In the genomic region with DNA sequence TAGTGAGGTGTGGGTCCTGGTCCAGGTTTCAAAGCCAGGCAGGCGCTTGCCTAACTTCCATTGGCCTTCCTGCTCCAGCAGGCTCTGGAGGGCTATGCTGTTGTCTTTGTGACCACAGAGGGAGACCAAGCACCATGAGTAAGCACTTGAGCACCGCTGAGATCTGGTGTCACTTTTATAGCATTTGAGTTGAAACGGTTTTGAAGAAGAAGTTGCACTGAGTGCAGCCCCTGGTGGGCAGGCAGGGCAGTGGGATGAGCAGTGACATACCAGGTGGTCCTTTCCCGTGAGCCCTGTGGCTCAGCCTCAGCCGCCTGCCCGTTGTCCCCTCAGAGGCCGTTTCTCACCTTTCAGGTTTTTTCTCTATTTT, we compare ENCODE assay signal across 11 mouse cellular contexts. TPM values are rescaled to one million over a fixed set of nuclear protein-coding genes. Genes with fewer than 3 reads are reported as not detected.
DNase-seq lines count a peak whose midpoint lies in the region; ATAC-seq and TF ChIP-seq lines count a peak whose summit lies in the region.
"Had no signal": no experiment of that assay in that cellular context is flagged by ENCODE, and none has a peak within 500 bp of the region (broad histone marks: within the 10 kb centered on the region; RNA-seq: fewer than 3 reads in every experiment).

No protein-coding gene starts in this region.

- H3K4me1 ChIP-seq in heart, embryonic 12.5 days (replicated peaks) = 0 out of 2 replicates have a peak, but pooled peaks cover 3% of the 10 kb centered on the region
- peaks cover 5 to 6% of the 10 kb centered on the region in 2 experiments; a peak in 3 of 4 replicates for H3K4me1 ChIP-seq in liver, embryonic 14.5 days (replicated peaks; ENCODE audit: control insufficient read depth in 2 of 2, insufficient read depth in 2 of 2, low read length in 1 of 2)
- H3K4me1 ChIP-seq: lung, embryonic 15.5 days had no signal

- H3K9ac ChIP-seq in heart, embryonic 12.5 days = no peak overlapping the region
- no peak overlapping the region for H3K9ac ChIP-seq in liver, embryonic 14.5 days (replicated peaks)
- H3K9ac ChIP-seq: lung, embryonic 15.5 days had no signal

- no peaks in the 10 kb centered on the region for H3K27me3 ChIP-seq in heart, embryonic 12.5 days (replicated peaks)
- H3K27me3 ChIP-seq in liver, embryonic 14.5 days (ENCODE audit: control insufficient read depth, insufficient read depth, low read length) = no peaks in the 10 kb centered on the region
- H3K27me3 ChIP-seq: lung, embryonic 15.5 days had no signal

- WGBS in heart, embryonic 12.5 days = 75% methylated on average over 7 of the region's 7 CpGs
- 36% methylated on average over 7 of the region's 7 CpGs for WGBS in liver, embryonic 14.5 days (ENCODE audit: insufficient replicate concordance)

- TF ChIP-seq EP300 in liver, embryonic 14.5 days (IDR thresholded peaks at IDR 0.05; ENCODE audit: low read depth) = no peak

- no peak overlapping the region for H3K4me2 ChIP-seq in heart, embryonic 12.5 days
- H3K4me2 ChIP-seq in liver, embryonic 14.5 days (ENCODE audit: low read depth) = no peak overlapping the region
- H3K4me2 ChIP-seq: lung, embryonic 15.5 days had no signal

- H3K4me3 ChIP-seq in heart, embryonic 12.5 days = no peak overlapping the region
- no peak overlapping the region for H3K4me3 ChIP-seq in liver, embryonic 14.5 days (ENCODE audit: insufficient read depth in 1 of 2, low read depth in 2 of 2, low read length in 2 of 2)
- H3K4me3 ChIP-seq: lung, embryonic 15.5 days had no signal

- ATAC-seq in heart, embryonic 12.5 days (ENCODE audit: insufficient number of reproducible peaks, low FRiP score) = no peak
- peak; percentile 20 for ATAC-seq in activated CD4-positive, CD25-positive, alpha-beta regulatory T cell, adult 4 months
- peak; percentile 6; the same call in 1 of the 2 replicates for ATAC-seq in liver, embryonic 14.5 days (ENCODE audit: insufficient read depth)

- peak; percentile 58 for DNase-seq in heart, adult 11 months
- no peak for DNase-seq in liver, embryonic 14.5 days (ENCODE audit: low read depth in 3 of 3, low spot score in 3 of 3)
- peak; percentile 80 for DNase-seq in thymus, postnatal 0 days (ENCODE audit: low spot score)
- no peak for DNase-seq in frontal cortex, postnatal 14 days (ENCODE audit: low spot score in 2 of 2)
- DNase-seq in heart, adult 18-20 months = no peak
- DNase-seq in ovary, adult 18-20 months (ENCODE audit: low spot score) = no peak
- DNase-seq: kidney, adult 2 months had no signal

- H3K36me3 ChIP-seq in heart, embryonic 12.5 days = peaks cover 12% of the 10 kb centered on the region
- H3K36me3 ChIP-seq in liver, embryonic 14.5 days (replicated peaks; ENCODE audit: control insufficient read depth, insufficient read depth, low read depth) = no peaks in the 10 kb centered on the region
- H3K36me3 ChIP-seq: lung, embryonic 15.5 days had no signal

- H3K27ac ChIP-seq in heart, embryonic 12.5 days (ENCODE audit: poor library complexity, severe bottlenecking) = no peak overlapping the region
- H3K27ac ChIP-seq in liver, embryonic 14.5 days = no peak overlapping the region; the same call in 1 of the 2 replicates
- H3K27ac ChIP-seq: lung, embryonic 15.5 days had no signal

- 0 out of 2 replicates have a peak, but pooled peaks cover 2% of the 10 kb centered on the region for H3K9me3 ChIP-seq in heart, embryonic 12.5 days (replicated peaks)
- H3K9me3 ChIP-seq in liver, embryonic 14.5 days (ENCODE audit: control insufficient read depth, low read length) = no peaks in the 10 kb centered on the region
- H3K9me3 ChIP-seq: lung, embryonic 15.5 days had no signal

- peak; percentile 40 for TF ChIP-seq CTCF in liver, embryonic 14.5 days (IDR thresholded peaks at IDR 0.05; ENCODE audit: low read depth)

RNA-seq across cellular contexts. Expression of a gene that starts 41.1 kb away (rescaled TPM):
- 0.14 and 0.28 TPM in 2 replicates for polyA plus RNA-seq in heart, embryonic 12.5 days (2016; fragmentation: Nextera tagmentation; extraction: Ambion mirVana)
- polyA plus RNA-seq in activated CD4-positive, CD25-positive, alpha-beta regulatory T cell, adult 4 months (2017; shearing (Covaris generic)) = under 1 TPM; 0.70 to 0.97 TPM
- 0.11 and 0.12 TPM in 2 replicates for polyA plus RNA-seq in liver, embryonic 14.5 days (2012; rRNA removed)
- 0.23 and 0.24 TPM in 2 replicates for polyA plus RNA-seq in liver, embryonic 14.5 days (2014; fragmentation: Nextera tagmentation; extraction: Ambion mirVana)
- polyA plus RNA-seq in thymus, postnatal 0 days (2015; fragmentation: Nextera tagmentation; extraction: Ambion mirVana) = 1.1 TPM in 2 replicates
- total RNA-seq in heart, adult 18-20 months (2021) = under 1 TPM in 1 of 2 experiments, not detected in 1; 0.13 TPM
- total RNA-seq: layer of hippocampus, postnatal 10 days had no signal

Comparison
In these comparisons a context has a peak if more than half of its experiments do, and no peak if none do; other contexts are left out.
1. DNase-seq: peak in heart, adult 11 months (single experiment) and thymus, postnatal 0 days (single experiment); none in liver, embryonic 14.5 days (0 of 3), frontal cortex, postnatal 14 days (0 of 2), heart, adult 18-20 months (0 of 2) and ovary, adult 18-20 months (single experiment).